Mouse (Mus musculus) liver, embryonic 14.5 days (tissue): ENCODE measurements at regions not wholly inside any gene's neighbourhood (a gene's known extent, or its start where the extent isn't known, plus 50 kb on each side); places are given as distances from the start of the nearest gene placed in this dataset.

ENCODE experiments used
- CTCF ChIP-seq: IDR thresholded peaks from 2 replicates; pipeline ENCODE4 v1.5.1; 2016; ENCODE audit warnings: antibody characterized with exemption, low read depth, control low read depth
- EP300 ChIP-seq: IDR thresholded peaks from 2 replicates; pipeline ENCODE4 v1.6.1; 2016; ENCODE audit warnings: antibody characterized with exemption, low read depth

GRCm38 (mm10) chr13:102333667-102334066 is 359.7 kb upstream of the Cd180 start:
- TF ChIP-seq EP300 = no peak
- no peak for TF ChIP-seq CTCF
